Mouse (Mus musculus) heart, postnatal 14 days (tissue): ENCODE measurements around the gene Tmem132e. TPM values are rescaled to one million over a fixed set of nuclear protein-coding genes. Genes with fewer than 3 reads are reported as not detected.

Experiments
- DNase-seq, 2 experiments: peaks; one replicate each; pipeline ENCODE4 v3.0.0; 2021 to 2022
- intact Hi-C: fragments of 180-260 bp; cut with DNase I; formaldehyde crosslinking; loops from one replicate; pipeline ENCODE4 v1.15.1; 2025
- total RNA-seq, 2 experiments: library from RNA; stranded (reverse); gene quantifications; 2 replicates each; pipeline ENCODE4 v1.2.3; 2021

Tmem132e gene
- total RNA-seq, 2 experiments from 2014 or later: 0.05 TPM; not detected in 1

GRCm38 (mm10) chr11:82423521-82423920, 34.8 kb downstream of the Tmem132e start:
- intact Hi-C loops: no loop called here
- no peak for DNase-seq

DNA sequence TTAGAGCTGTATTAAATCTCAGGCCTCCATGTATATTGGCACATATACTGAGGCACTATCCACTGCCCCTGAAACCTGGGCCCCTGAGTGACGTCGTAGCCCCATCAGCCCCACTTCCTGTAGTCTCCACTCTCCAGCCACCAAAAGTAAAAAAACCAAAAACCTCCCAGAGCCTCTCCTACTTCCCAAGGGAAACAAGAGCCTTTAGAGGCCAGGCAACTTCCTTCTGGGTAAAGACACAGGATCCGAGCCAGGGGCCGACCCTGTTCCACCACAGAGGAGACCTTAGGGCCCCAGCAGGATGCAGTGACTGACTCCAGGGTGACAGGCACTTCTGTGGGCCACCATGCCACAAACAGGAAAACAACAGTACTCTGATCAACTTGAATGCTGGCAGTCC, 40.1 kb downstream of the Tmem132e start:
- no peak for DNase-seq
- intact Hi-C loops: no loop called here

- no peak for DNase-seq
- intact Hi-C loops: no loop called here
Observed at GRCm38 (mm10) chr11:82434091-82434831, 45.6 kb downstream of the Tmem132e start.

DNA sequence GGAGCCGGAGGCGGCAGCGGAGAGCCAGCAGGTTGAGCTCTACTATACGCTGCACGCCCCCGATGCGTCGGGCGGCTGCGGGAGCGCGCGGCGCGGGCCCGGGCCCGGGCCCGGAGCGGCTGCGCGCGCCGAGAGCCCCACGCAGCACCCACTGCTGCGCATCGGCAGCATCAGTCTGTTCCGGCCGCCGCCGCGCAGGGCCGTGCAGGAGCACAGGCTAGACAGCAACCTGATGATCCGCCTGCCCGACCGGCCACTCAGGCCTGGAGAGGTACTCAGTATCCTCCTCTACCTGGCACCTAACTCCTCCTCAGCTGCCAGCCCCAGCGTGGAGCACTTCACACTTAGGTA, 46.1 kb downstream of the Tmem132e start:
- no peak for DNase-seq
- intact Hi-C loops: no loop called here

- DNase-seq: no peak
- intact Hi-C loops: no loop called here
Observed at GRCm38 (mm10) chr11:82448485-82448884, 59.8 kb downstream of the Tmem132e start.

DNA sequence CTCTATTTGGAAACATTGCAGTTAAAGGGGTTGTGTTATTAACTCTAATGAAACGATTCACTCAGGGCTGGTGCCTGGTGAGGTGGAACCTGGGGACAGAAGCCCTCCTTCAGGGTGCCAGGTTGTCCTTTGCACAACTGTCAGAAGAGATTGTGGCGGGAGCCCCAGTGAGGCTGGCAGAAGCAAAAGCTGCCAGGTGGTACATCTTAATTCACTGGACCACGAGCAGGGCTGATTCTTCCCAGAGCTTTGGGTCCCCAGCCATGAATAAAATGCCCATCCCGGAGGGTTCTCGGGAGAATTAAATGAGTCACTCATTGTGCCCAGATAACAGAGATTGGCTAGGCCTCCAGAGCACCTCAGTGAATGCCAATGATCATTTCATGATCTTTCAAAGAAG, 63.8 kb downstream of the Tmem132e start:
- intact Hi-C loops: no loop called here
- DNase-seq: no peak

GRCm38 (mm10) chr11:82453230-82453629, 64.5 kb downstream of the Tmem132e start:
- no peak for DNase-seq
- intact Hi-C loops: no loop called here

- no peak for DNase-seq
- intact Hi-C loops: no loop called here
Observed at GRCm38 (mm10) chr11:82461326-82461725, 72.6 kb downstream of the Tmem132e start.

DNA sequence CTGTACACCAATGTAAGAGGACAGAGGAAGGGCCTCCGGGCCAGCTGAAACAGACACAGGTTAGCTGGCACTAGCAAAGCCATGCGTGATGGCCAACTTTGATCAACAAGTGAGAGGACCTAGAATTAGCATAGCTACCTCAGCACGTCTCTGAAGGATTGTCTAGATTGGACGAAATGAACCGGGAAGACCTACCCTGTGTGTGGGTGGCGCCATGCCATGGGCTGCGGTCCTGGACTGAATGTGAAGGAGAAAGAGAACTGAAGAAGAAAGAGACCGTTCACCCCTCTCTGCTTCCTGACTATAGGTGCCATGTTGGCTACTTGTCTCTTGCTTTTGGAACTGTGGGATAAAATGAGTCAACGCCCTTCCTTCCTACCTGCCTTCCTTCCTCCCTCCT, 76.8 kb downstream of the Tmem132e start:
- intact Hi-C loops: no loop called here
- no peak for DNase-seq

- intact Hi-C loops: no loop called here
- DNase-seq: peak; percentile 25 to 36
Observed at GRCm38 (mm10) chr11:82467218-82467617, 78.5 kb downstream of the Tmem132e start.

DNA sequence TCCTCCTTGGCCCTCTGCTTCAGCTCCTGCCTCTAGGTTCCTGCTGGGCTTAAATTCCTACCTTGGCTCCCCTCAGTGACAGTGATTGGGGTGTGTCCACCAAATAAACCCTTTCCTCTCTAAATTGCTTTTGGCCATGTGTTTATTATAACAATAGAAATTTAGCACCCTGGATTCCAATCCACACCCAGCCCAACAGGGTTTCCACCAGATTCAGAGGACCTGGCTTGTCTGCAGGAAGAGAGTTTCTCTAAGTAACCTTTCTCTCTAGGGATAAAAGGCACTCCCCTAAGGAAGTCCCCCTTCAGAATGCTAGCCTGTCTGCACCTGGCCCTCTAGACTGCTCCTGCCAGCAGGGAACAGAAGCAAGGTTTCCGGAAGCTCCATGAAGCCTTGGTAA, 82.4 kb downstream of the Tmem132e start:
- intact Hi-C loops: no loop called here
- DNase-seq: no peak

- intact Hi-C loops: no loop called here
Observed at GRCm38 (mm10) chr11:82473137-82473621, 84.5 kb downstream of the Tmem132e start.

DNA sequence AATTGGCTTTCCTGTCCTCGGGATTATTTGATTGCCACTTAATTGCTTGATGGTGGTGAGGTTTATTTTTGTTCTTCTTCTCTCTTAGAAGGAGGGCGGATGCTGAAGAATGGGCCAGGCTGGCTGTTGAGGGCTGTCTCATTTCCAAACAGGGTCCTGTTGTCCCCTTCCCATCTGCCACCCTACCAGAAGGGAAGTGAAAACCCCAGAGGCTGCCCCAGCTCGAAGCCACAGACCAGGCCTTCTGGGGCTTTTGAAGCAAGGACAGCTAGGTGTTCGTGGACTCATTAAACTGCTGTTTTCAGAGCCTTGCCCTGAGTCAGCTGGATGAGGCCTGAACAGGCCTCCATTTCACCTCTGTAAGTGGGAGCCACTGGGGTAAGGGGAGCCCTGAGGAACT, 87.4 kb downstream of the Tmem132e start:
- intact Hi-C loops: no loop called here
- DNase-seq: no peak

More at GRCm38 (mm10) chr11:82473137-82473621, 84.5 kb downstream of the Tmem132e start:
- DNase-seq: no peak

GRCm38 (mm10) chr11:82477412-82477811, 88.7 kb downstream of the Tmem132e start:
- intact Hi-C loops: no loop called here
- no peak for DNase-seq

GRCm38 (mm10) chr11:82480941-82481340, 92.2 kb downstream of the Tmem132e start:
- intact Hi-C loops: no loop called here
- no peak for DNase-seq

GRCm38 (mm10) chr11:82487359-82488086, 98.8 kb downstream of the Tmem132e start:
- intact Hi-C loops: no loop called here
- no peak for DNase-seq

- no peak for DNase-seq
- intact Hi-C loops: no loop called here
Observed at GRCm38 (mm10) chr11:82490896-82491295, 102.2 kb downstream of the Tmem132e start.

Other genes starting within 250 kb of the Tmem132e start
- gene Ccl1, start 83.2 kb upstream of the Tmem132e start, total RNA-seq: not detected